Mouse (Mus musculus): Measurements from ENCODE around the gene Pvr. TPM values are rescaled to one million over a fixed set of nuclear protein-coding genes. Genes with fewer than 3 reads are reported as not detected.

Gene Pvr
- polyA plus RNA-seq (2021) = 38.0 TPM

GRCm38 (mm10) chr7:19920506-19921261 is at the start of gene Pvr:
Pvr (minus strand) TSS chr7:19921160.
- peak; percentile 85 for DNase-seq (ENCODE audit: low read depth, low spot score)
- H3K27me3 ChIP-seq = no peaks in the 10 kb centered on the region
- no peak for TF ChIP-seq CTCF (IDR thresholded peaks at IDR 0.05)
- in situ Hi-C loops (cut with MboI; ENCODE audit: low pct_unique_long_range_greater_than_20kb) = no loop called here
- POLR2A ChIA-PET = interaction anchor here (0.8 kb wide), 1 partner anchor 9 kb away, joined by 3 read pairs; no protein-coding TSS in a partner anchor
- ATAC-seq = peak; percentile 92
- CTCF ChIA-PET = interaction anchor here (1.4 kb wide), 1 partner anchor 9 kb away, joined by 5 read pairs; no protein-coding TSS in a partner anchor

GRCm38 (mm10) chr7:19970196-19970595 is 49.2 kb upstream of the Pvr start:
- ATAC-seq (no peak), DNase-seq (ENCODE audit: low read depth, low spot score) (no peak)
- CTCF ChIA-PET = no interaction called here
- in situ Hi-C loops (cut with MboI; ENCODE audit: low pct_unique_long_range_greater_than_20kb) = no loop called here
- POLR2A ChIA-PET = no interaction called here
- peaks cover 3% of the 10 kb centered on the region for H3K27me3 ChIP-seq
- TF ChIP-seq CTCF (IDR thresholded peaks at IDR 0.05) = no peak

- in situ Hi-C loops (cut with MboI; ENCODE audit: low pct_unique_long_range_greater_than_20kb) = no loop called here
- DNase-seq (ENCODE audit: low read depth, low spot score) = no peak
- POLR2A ChIA-PET = no interaction called here
- ATAC-seq = no peak
- CTCF ChIA-PET = no interaction called here
- H3K27me3 ChIP-seq = peaks cover 3% of the 10 kb centered on the region
- TF ChIP-seq CTCF (IDR thresholded peaks at IDR 0.05) = peak; percentile 35
Observed at GRCm38 (mm10) chr7:19969541-19970090, 48.7 kb upstream of the Pvr start.

GRCm38 (mm10) chr7:19969106-19969505 is 48.1 kb upstream of the Pvr start:
- ChIA-PET POLR2A (no interaction called here), CTCF (no interaction called here)
- no peak for TF ChIP-seq CTCF (IDR thresholded peaks at IDR 0.05)
- ATAC-seq (no peak), DNase-seq (ENCODE audit: low read depth, low spot score) (no peak)
- in situ Hi-C loops (cut with MboI; ENCODE audit: low pct_unique_long_range_greater_than_20kb) = no loop called here
- peaks cover 3% of the 10 kb centered on the region for H3K27me3 ChIP-seq

GRCm38 (mm10) chr7:19964985-19965579 is 44.1 kb upstream of the Pvr start, which contains the start of gene Ceacam20:
Ceacam20 (plus strand) TSS chr7:19965412.
- POLR2A ChIA-PET = no interaction called here
- DNase-seq (ENCODE audit: low read depth, low spot score) = no peak
- ATAC-seq = no peak
- TF ChIP-seq CTCF (IDR thresholded peaks at IDR 0.05) = no peak
- H3K27me3 ChIP-seq = peaks cover 3% of the 10 kb centered on the region
- in situ Hi-C loops (cut with MboI; ENCODE audit: low pct_unique_long_range_greater_than_20kb) = no loop called here
- CTCF ChIA-PET = interaction anchor here (1.1 kb wide), 1 partner anchor 54 kb away, joined by 3 read pairs; no protein-coding TSS in a partner anchor

GRCm38 (mm10) chr7:19962423-19962822 is 41.5 kb upstream of the Pvr start:
- ChIA-PET CTCF (no interaction called here), POLR2A (no interaction called here)
- no peak for ATAC-seq
- H3K27me3 ChIP-seq = peaks cover 2% of the 10 kb centered on the region
- in situ Hi-C loops (cut with MboI; ENCODE audit: low pct_unique_long_range_greater_than_20kb) = no loop called here
- no peak for DNase-seq (ENCODE audit: low read depth, low spot score)
- no peak for TF ChIP-seq CTCF (IDR thresholded peaks at IDR 0.05)

- peak; percentile 93 for ATAC-seq
- CTCF ChIA-PET = interaction anchor here (0.8 to 4.0 kb wide), 3 partner anchors 39 to 46 kb away, joined by 3 to 17 read pairs (median 3); no protein-coding TSS in a partner anchor
Observed at GRCm38 (mm10) chr7:19956341-19956781, 35.4 kb upstream of the Pvr start.

GRCm38 (mm10) chr7:19955861-19956260 is 34.9 kb upstream of the Pvr start:
- in situ Hi-C loops (cut with MboI; ENCODE audit: low pct_unique_long_range_greater_than_20kb) = loop anchor here (5.0 kb wide), 2 partner anchors 44 to 79 kb away; no protein-coding TSS in a partner anchor
- no peak for ATAC-seq
- DNase-seq (ENCODE audit: low read depth, low spot score) = no peak
- no peak for TF ChIP-seq CTCF (IDR thresholded peaks at IDR 0.05)
- POLR2A ChIA-PET = interaction anchor here (1.0 kb wide), 1 partner anchor 45 kb away, joined by 5 read pairs; no protein-coding TSS in a partner anchor
- no peaks in the 10 kb centered on the region for H3K27me3 ChIP-seq
- CTCF ChIA-PET = interaction anchor here (0.8 to 4.0 kb wide), 3 partner anchors 39 to 45 kb away, joined by 3 to 17 read pairs (median 3); no protein-coding TSS in a partner anchor

More at GRCm38 (mm10) chr7:19956341-19956781, 35.4 kb upstream of the Pvr start:
- in situ Hi-C loops (cut with MboI; ENCODE audit: low pct_unique_long_range_greater_than_20kb) = loop anchor here (5.0 kb wide), 2 partner anchors 44 to 79 kb away; no protein-coding TSS in a partner anchor
- POLR2A ChIA-PET = interaction anchor here (0.7 to 1.0 kb wide), 3 partner anchors 17 to 46 kb away, joined by 3 to 5 read pairs (median 5); no protein-coding TSS in a partner anchor
- TF ChIP-seq CTCF (IDR thresholded peaks at IDR 0.05) = peak; percentile 90
- no peaks in the 10 kb centered on the region for H3K27me3 ChIP-seq
- DNase-seq (ENCODE audit: low read depth, low spot score) = peak; percentile 88

GRCm38 (mm10) chr7:19953054-19953453 is 32.1 kb upstream of the Pvr start:
- DNase-seq (ENCODE audit: low read depth, low spot score) (no peak), ATAC-seq (no peak)
- ChIA-PET CTCF (interaction anchor here (1.1 to 2.5 kb wide), 3 partner anchors 10 to 42 kb away, joined by 3 to 8 read pairs (median 5); no protein-coding TSS in a partner anchor), POLR2A (interaction anchor here (0.6 kb wide), 1 partner anchor 19 kb away, joined by 4 read pairs; no protein-coding TSS in a partner anchor)
- TF ChIP-seq CTCF (IDR thresholded peaks at IDR 0.05) = no peak
- in situ Hi-C loops (cut with MboI; ENCODE audit: low pct_unique_long_range_greater_than_20kb) = no loop called here
- H3K27me3 ChIP-seq = no peaks in the 10 kb centered on the region

GRCm38 (mm10) chr7:19952320-19952986 is 31.5 kb upstream of the Pvr start:
- DNase-seq (ENCODE audit: low read depth, low spot score) (no peak), ATAC-seq (no peak)
- H3K27me3 ChIP-seq = no peaks in the 10 kb centered on the region
- POLR2A ChIA-PET = interaction anchor here (0.6 to 0.9 kb wide), 2 partner anchors 19 to 23 kb away, joined by 4 read pairs; no protein-coding TSS in a partner anchor
- TF ChIP-seq CTCF (IDR thresholded peaks at IDR 0.05) = no peak
- in situ Hi-C loops (cut with MboI; ENCODE audit: low pct_unique_long_range_greater_than_20kb) = no loop called here
- CTCF ChIA-PET = interaction anchor here (1.1 to 2.5 kb wide), 3 partner anchors 9 to 41 kb away, joined by 3 to 8 read pairs (median 5); no protein-coding TSS in a partner anchor

All from Patski (cell line).